Mouse (Mus musculus) kidney, postnatal 0 days (tissue): ENCODE measurements around the gene Gm49776. TPM values are rescaled to one million over a fixed set of nuclear protein-coding genes. Genes with fewer than 3 reads are reported as not detected.

ENCODE experiments used
- ATAC-seq: fragments of 200-750 bp; cut with Nextera tagmentation; replicated peaks from 2 replicates; pipeline ENCODE4 v1.8.0; 2017; ENCODE audit warnings: low read depth, moderate number of reproducible peaks, moderate TSS enrichment, moderate library complexity; ENCODE audit not compliant: low FRiP score
- DNase-seq: peaks from one replicate; pipeline ENCODE4 v3.0.0-alpha.2; 2016; ENCODE audit warnings: low spot score
- H3K27ac ChIP-seq: fragments of 300-500 bp; sonication (generic); 2 replicates; pipeline ENCODE4 v1.5.1; 2014; ENCODE audit warnings: mild to moderate bottlenecking
- H3K27me3 ChIP-seq: fragments of 300-500 bp; sonication (generic); 2 replicates; pipeline ENCODE4 v1.6.1; 2014; ENCODE audit warnings: low read length, mixed read lengths; ENCODE audit not compliant: insufficient read depth
- H3K36me3 ChIP-seq: fragments of 300-500 bp; sonication (generic); 2 replicates; pipeline ENCODE4 v1.6.1; 2014; ENCODE audit warnings: low read length, mixed read lengths; ENCODE audit not compliant: insufficient read depth
- H3K4me1 ChIP-seq: fragments of 300-500 bp; sonication (generic); replicated peaks from 2 replicates; pipeline ENCODE4 v1.6.1; 2014; ENCODE audit warnings: antibody characterized with exemption, low read length, mixed read lengths; ENCODE audit not compliant: insufficient read depth
- H3K4me2 ChIP-seq: fragments of 300-500 bp; sonication (generic); 2 replicates; pipeline ENCODE4 v1.6.1; 2014; ENCODE audit warnings: mild to moderate bottlenecking, low read length, moderate library complexity, mixed read lengths
- H3K4me3 ChIP-seq: fragments of 300-500 bp; sonication (generic); replicated peaks from 2 replicates; pipeline ENCODE4 v1.5.1; 2014; ENCODE audit warnings: low read depth, low read length
- H3K9ac ChIP-seq: fragments of 300-500 bp; sonication (generic); 2 replicates; pipeline ENCODE4 v1.6.1; 2014; ENCODE audit warnings: low read depth, low read length
- H3K9me3 ChIP-seq: fragments of 300-500 bp; sonication (generic); replicated peaks from 2 replicates; pipeline ENCODE4 v1.6.1; 2016; ENCODE audit warnings: low read length, inconsistent platforms, mixed read lengths
- CTCF ChIP-seq: IDR thresholded peaks from 2 replicates; pipeline ENCODE4 v1.5.1; 2016; ENCODE audit warnings: antibody characterized with exemption, low read depth, mild to moderate bottlenecking, moderate library complexity
- WGBS: fragments of 180-500 bp; shearing (Covaris S2); extraction: QIAGEN DNeasy Blood & Tissue Kit; methylation state at CpG from one replicate; pipeline ENCODE4 v1.1.7; 2014; 5-methylcytosine and 5-hydroxymethylcytosine counted together
- polyA plus RNA-seq: library from polyadenylated mRNA; unstranded; fragments of >200 nt; fragmentation: Nextera tagmentation; extraction: Ambion mirVana; gene quantifications from 2 replicates; pipeline ENCODE4 v1.2.1, GENCODE M21; 2015

Gm49776 gene
- polyA plus RNA-seq, 1 experiment from 2014 or later: 3.0 TPM

GRCm38 (mm10) chr16:18229622-18230021, 28.5 kb downstream of the Gm49776 start:
- Histone ChIP-seq H3K36me3 (peaks cover 27% of the 10 kb centered on the region), H3K27me3 (no peaks in the 10 kb centered on the region), H3K27ac (no peak overlapping the region), H3K4me3 (no peak overlapping the region), H3K9me3 (no peaks in the 10 kb centered on the region), H3K4me2 (no peak overlapping the region), H3K4me1 (peaks cover 20% of the 10 kb centered on the region), H3K9ac (no peak overlapping the region)
- DNase-seq (no peak), ATAC-seq (no peak)
- WGBS: 65% methylated on average over 11 of the region's 11 CpGs
- TF ChIP-seq CTCF: no peak

GRCm38 (mm10) chr16:18228856-18229255, 29.3 kb downstream of the Gm49776 start:
- H3K4me2 ChIP-seq: no peak overlapping the region
- no peak for ATAC-seq
- H3K36me3 ChIP-seq: peaks cover 35% of the 10 kb centered on the region
- H3K27me3 ChIP-seq: no peaks in the 10 kb centered on the region
- no peak overlapping the region for H3K9ac ChIP-seq
- H3K4me3 ChIP-seq: no peak overlapping the region
- WGBS: 84% methylated on average over 4 of the region's 4 CpGs
- no peak overlapping the region for H3K27ac ChIP-seq
- no peaks in the 10 kb centered on the region for H3K9me3 ChIP-seq
- H3K4me1 ChIP-seq: peaks cover 15% of the 10 kb centered on the region
- no peak for TF ChIP-seq CTCF
- no peak for DNase-seq

- DNase-seq: no peak
- TF ChIP-seq CTCF: no peak
- Histone ChIP-seq H3K36me3 (peaks cover 43% of the 10 kb centered on the region), H3K9ac (no peak overlapping the region), H3K4me2 (no peak overlapping the region), H3K4me3 (no peak overlapping the region), H3K4me1 (peaks cover 7% of the 10 kb centered on the region; the same call in 1 of the 2 replicates), H3K27me3 (no peaks in the 10 kb centered on the region), H3K27ac (no peak overlapping the region), H3K9me3 (no peaks in the 10 kb centered on the region)
- WGBS: 90% methylated on average over 20 of the region's 20 CpGs
- no peak for ATAC-seq
Observed at GRCm38 (mm10) chr16:18227897-18228422, 30.2 kb downstream of the Gm49776 start.

GRCm38 (mm10) chr16:18227187-18227586, 30.9 kb downstream of the Gm49776 start:
- no peak for TF ChIP-seq CTCF
- no peaks in the 10 kb centered on the region for H3K27me3 ChIP-seq
- 90% methylated on average over 13 of the region's 13 CpGs for WGBS
- DNase-seq (no peak), ATAC-seq (no peak)
- H3K9me3 ChIP-seq: no peaks in the 10 kb centered on the region
- H3K36me3 ChIP-seq: peaks cover 48% of the 10 kb centered on the region
- H3K9ac ChIP-seq: no peak overlapping the region
- no peak overlapping the region for H3K4me2 ChIP-seq
- H3K4me3 ChIP-seq: no peak overlapping the region
- no peak overlapping the region for H3K27ac ChIP-seq
- H3K4me1 ChIP-seq: peaks cover 7% of the 10 kb centered on the region; the same call in 1 of the 2 replicates

GRCm38 (mm10) chr16:18222188-18222587, 35.9 kb downstream of the Gm49776 start:
- ATAC-seq (no peak), DNase-seq (no peak)
- Histone ChIP-seq H3K4me3 (no peak overlapping the region), H3K9ac (no peak overlapping the region), H3K36me3 (peaks cover 39% of the 10 kb centered on the region), H3K9me3 (no peaks in the 10 kb centered on the region), H3K27ac (no peak overlapping the region), H3K27me3 (no peaks in the 10 kb centered on the region), H3K4me1 (peaks cover 7% of the 10 kb centered on the region), H3K4me2 (no peak overlapping the region)
- WGBS: 78% methylated on average over 11 of the region's 11 CpGs
- no peak for TF ChIP-seq CTCF

- Histone ChIP-seq H3K4me1 (peaks cover 7% of the 10 kb centered on the region), H3K9ac (no peak overlapping the region), H3K9me3 (no peaks in the 10 kb centered on the region), H3K27ac (no peak overlapping the region), H3K4me2 (no peak overlapping the region), H3K4me3 (no peak overlapping the region), H3K36me3 (peaks cover 36% of the 10 kb centered on the region), H3K27me3 (no peaks in the 10 kb centered on the region)
- DNase-seq: no peak
- 0 out of 2 replicates have a peak, but pooled peaks have one; percentile 11 for TF ChIP-seq CTCF
- ATAC-seq: no peak
- WGBS: 68% methylated on average over 10 of the region's 11 CpGs
Observed at GRCm38 (mm10) chr16:18221543-18221898, 36.6 kb downstream of the Gm49776 start.
